Comparison of ENCODE assay signal across 10 mouse cellular contexts in the genomic region with DNA sequence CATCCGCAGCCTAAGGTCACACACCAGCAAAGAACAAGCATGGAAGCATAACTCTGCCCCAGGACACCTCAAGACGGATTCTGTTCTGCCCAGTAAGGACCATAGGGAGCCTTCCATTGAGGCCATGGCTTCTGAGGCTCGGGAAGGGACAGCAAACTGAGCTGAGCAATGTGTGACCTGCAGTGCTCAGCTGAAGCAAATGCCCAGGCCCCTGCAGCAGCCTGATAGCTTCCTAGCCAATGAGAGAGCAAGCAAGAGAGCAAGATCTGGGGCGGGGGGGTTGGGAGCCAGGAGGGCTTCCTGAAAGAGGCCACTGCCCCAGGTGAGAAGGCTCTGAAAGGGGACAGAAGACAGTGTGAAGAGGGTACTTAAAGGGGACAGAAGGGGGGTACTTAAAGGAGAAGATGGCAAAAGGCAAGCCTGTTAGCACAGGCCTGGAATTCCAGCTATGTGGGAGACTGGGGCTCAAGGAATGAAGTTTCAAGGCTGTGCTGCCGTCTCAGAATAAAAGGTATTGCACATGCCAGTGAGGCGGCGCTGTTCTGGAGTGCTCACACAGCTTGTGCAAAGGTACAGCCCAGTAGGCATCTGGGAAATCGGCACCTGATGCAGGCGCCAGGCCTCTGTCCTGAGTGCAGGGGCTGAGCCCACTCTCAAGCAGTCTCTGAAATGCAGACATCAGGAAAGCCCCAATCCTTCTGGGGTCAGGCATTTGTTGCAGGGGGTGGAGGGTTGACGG.
DNase-seq lines count a peak whose midpoint lies in the region; ATAC-seq and TF ChIP-seq lines count a peak whose summit lies in the region.
"Had no signal": no experiment of that assay in that cellular context is flagged by ENCODE, and none has a peak within 500 bp of the region (broad histone marks: within the 10 kb centered on the region; RNA-seq: fewer than 3 reads in every experiment).

No protein-coding gene starts in this region.

- no peak overlapping the region for H3K4me2 ChIP-seq in stomach, embryonic 14.5 days (replicated peaks; ENCODE audit: low read depth, low read length)
- no peak overlapping the region for H3K4me2 ChIP-seq in neural tube, embryonic 15.5 days

- peak; percentile 50 to 76 for DNase-seq in adrenal gland, adult (ENCODE audit: inconsistent age in 2 of 2, low spot score in 1 of 2)
- no peak for DNase-seq in adrenal gland, postnatal 25 days
- no peak for DNase-seq in liver, adult 2 months (ENCODE audit: extremely low read depth, low read depth, low spot score)
- DNase-seq in liver: no peak
- DNase-seq in limb, embryonic 10.5 days (ENCODE audit: low spot score): peak; percentile 56
- no peak for DNase-seq in MN1 (ENCODE audit: low spot score)
- DNase-seq: cerebellum, adult 18-20 months had no signal

- peaks cover 68% of the 10 kb centered on the region for H3K4me1 ChIP-seq in liver, adult 2 months (ENCODE audit: control insufficient read depth, insufficient read depth, low read length)
- peaks cover 82% of the 10 kb centered on the region for H3K4me1 ChIP-seq in limb, embryonic 10.5 days
- H3K4me1 ChIP-seq in stomach, embryonic 14.5 days (ENCODE audit: control insufficient read depth, insufficient read depth, low read length): peaks cover 47% of the 10 kb centered on the region
- H3K4me1 ChIP-seq in neural tube, embryonic 15.5 days: peaks cover 33% of the 10 kb centered on the region

- no peak overlapping the region for H3K9ac ChIP-seq in liver, adult 2 months (ENCODE audit: low read depth, low read length)
- no peak overlapping the region for H3K9ac ChIP-seq in stomach, embryonic 14.5 days (replicated peaks; ENCODE audit: low read depth, low read length)
- no peak overlapping the region for H3K9ac ChIP-seq in neural tube, embryonic 15.5 days (replicated peaks)

- H3K79me2 ChIP-seq in liver, adult 2 months (ENCODE audit: control insufficient read depth, insufficient read depth, low read length): peaks cover 69% of the 10 kb centered on the region

- H3K27me3 ChIP-seq in liver, adult 2 months (ENCODE audit: control insufficient read depth, insufficient read depth, low read length): no peaks in the 10 kb centered on the region
- H3K27me3 ChIP-seq in limb, embryonic 10.5 days (ENCODE audit: low read depth, poor library complexity, severe bottlenecking): no peaks in the 10 kb centered on the region
- no peaks in the 10 kb centered on the region for H3K27me3 ChIP-seq in stomach, embryonic 14.5 days (ENCODE audit: control insufficient read depth, insufficient read depth, low read length)
- H3K27me3 ChIP-seq in neural tube, embryonic 15.5 days (replicated peaks): no peaks in the 10 kb centered on the region
- H3K27me3 ChIP-seq: Patski had no signal

- H3K4me3 ChIP-seq in liver, adult 2 months (ENCODE audit: insufficient read depth, low read depth, low read length): no peak overlapping the region
- H3K4me3 ChIP-seq in limb, embryonic 10.5 days: no peak overlapping the region
- no peak overlapping the region for H3K4me3 ChIP-seq in stomach, embryonic 14.5 days (ENCODE audit: low read depth, low read length)
- H3K4me3 ChIP-seq in neural tube, embryonic 15.5 days (replicated peaks): no peak overlapping the region

- H3K27ac ChIP-seq in liver, adult 2 months (replicated peaks; ENCODE audit: insufficient read depth, low read depth, low read length): 0 out of 2 replicates have a peak overlapping the region, but pooled peaks have one; percentile 6
- peak overlapping the region; percentile 80 for H3K27ac ChIP-seq in limb, embryonic 10.5 days
- H3K27ac ChIP-seq in stomach, embryonic 14.5 days (ENCODE audit: low read length): peak overlapping the region; percentile 52
- H3K27ac ChIP-seq in neural tube, embryonic 15.5 days (replicated peaks): no peak overlapping the region

- no peaks in the 10 kb centered on the region for H3K9me3 ChIP-seq in limb, embryonic 10.5 days (replicated peaks)
- H3K9me3 ChIP-seq in stomach, embryonic 14.5 days (ENCODE audit: control insufficient read depth, low read depth, low read length): no peaks in the 10 kb centered on the region
- H3K9me3 ChIP-seq in neural tube, embryonic 15.5 days (replicated peaks): no peaks in the 10 kb centered on the region

- WGBS in liver, adult 2 months: 83% methylated on average over 10 of the region's 10 CpGs
- 44% methylated on average over 10 of the region's 10 CpGs for WGBS in limb, embryonic 10.5 days
- 42% methylated on average over 10 of the region's 10 CpGs for WGBS in stomach, embryonic 14.5 days
- 62% methylated on average over 10 of the region's 10 CpGs for WGBS in neural tube, embryonic 15.5 days

- no peak for ATAC-seq in stomach, embryonic 14.5 days (ENCODE audit: insufficient number of reproducible peaks, insufficient read depth, low FRiP score, low read depth)
- no peak for ATAC-seq in neural tube, embryonic 15.5 days (ENCODE audit: low FRiP score)
- ATAC-seq: Patski had no signal

- no peaks in the 10 kb centered on the region for H3K36me3 ChIP-seq in liver, adult 2 months (ENCODE audit: control insufficient read depth, insufficient read depth, low read length)
- no peaks in the 10 kb centered on the region for H3K36me3 ChIP-seq in limb, embryonic 10.5 days
- H3K36me3 ChIP-seq in stomach, embryonic 14.5 days (ENCODE audit: control insufficient read depth, insufficient read depth, low read length): no peaks in the 10 kb centered on the region
- H3K36me3 ChIP-seq in neural tube, embryonic 15.5 days: no peaks in the 10 kb centered on the region

- TF ChIP-seq POLR2A in liver, adult 2 months (IDR thresholded peaks at IDR 0.05; ENCODE audit: extremely low read depth, insufficient read depth, low read length): no peak

- TF ChIP-seq CTCF in liver, adult 2 months (IDR thresholded peaks at IDR 0.05; ENCODE audit: low read depth, low read length): no peak

Comparison
In these comparisons a context has a peak if more than half of its experiments do, and no peak if none do; other contexts are left out.
1. DNase-seq: peak in adrenal gland, adult (2 of 2) and limb, embryonic 10.5 days (single experiment); none in adrenal gland, postnatal 25 days (single experiment), liver, adult 2 months (single experiment), liver (single experiment) and MN1 (single experiment).